Mouse (Mus musculus) neural tube, embryonic 14.5 days (tissue): Measurements from ENCODE around the gene Apln. TPM values are rescaled to one million over a fixed set of nuclear protein-coding genes. Genes with fewer than 3 reads are reported as not detected.

Experiments
- ATAC-seq: fragments of 200-750 bp; cut with Nextera tagmentation; 2 replicates; pipeline ENCODE4 v1.8.0; 2017; ENCODE audit warnings: low read depth, mild to moderate bottlenecking, moderate TSS enrichment, moderate library complexity
- H3K27ac ChIP-seq: fragments of 300-500 bp; sonication (generic); 2 replicates; pipeline ENCODE4 v1.5.1; 2014; ENCODE audit warnings: low read depth, mild to moderate bottlenecking, control low read depth, low read length, moderate library complexity, mixed read lengths
- H3K27me3 ChIP-seq: fragments of 300-500 bp; sonication (generic); 2 replicates; pipeline ENCODE4 v1.6.1; 2014; ENCODE audit warnings: low read length; ENCODE audit not compliant: control insufficient read depth, insufficient read depth
- H3K36me3 ChIP-seq: fragments of 300-500 bp; sonication (generic); 2 replicates; pipeline ENCODE4 v1.6.1; 2014; ENCODE audit warnings: low read length, mixed read lengths; ENCODE audit not compliant: control insufficient read depth, insufficient read depth
- H3K4me1 ChIP-seq: fragments of 300-500 bp; sonication (generic); 2 replicates; pipeline ENCODE4 v1.6.1; 2014; ENCODE audit warnings: low read length; ENCODE audit not compliant: control insufficient read depth, insufficient read depth
- H3K4me2 ChIP-seq: fragments of 300-500 bp; sonication (generic); 2 replicates; pipeline ENCODE4 v1.6.1; 2014; ENCODE audit warnings: mild to moderate bottlenecking, low read depth, low read length, control low read depth
- H3K4me3 ChIP-seq: fragments of 300-500 bp; sonication (generic); 2 replicates; pipeline ENCODE4 v1.5.1; 2014; ENCODE audit warnings: low read depth, low read length, control low read depth, mixed read lengths
- H3K9ac ChIP-seq: fragments of 300-500 bp; sonication (generic); replicated peaks from 2 replicates; pipeline ENCODE4 v1.6.1; 2014; ENCODE audit warnings: low read depth, mild to moderate bottlenecking, control low read depth, low read length, mixed read lengths
- H3K9me3 ChIP-seq: fragments of 300-500 bp; sonication (generic); 2 replicates; pipeline ENCODE4 v1.6.1; 2016; ENCODE audit warnings: low read length; ENCODE audit not compliant: control insufficient read depth
- WGBS: fragments of 180-500 bp; shearing (Covaris S2); extraction: QIAGEN DNeasy Blood & Tissue Kit; methylation state at CpG from one replicate; pipeline ENCODE4 v1.1.7; 2014; 5-methylcytosine and 5-hydroxymethylcytosine counted together
- polyA plus RNA-seq: library from polyadenylated mRNA; unstranded; fragments of >200 nt; fragmentation: Nextera tagmentation; extraction: Ambion mirVana; gene quantifications from 2 replicates; pipeline ENCODE4 v1.2.1, GENCODE M21; 2014

The Apln gene
- polyA plus RNA-seq, 1 experiment from 2014 or later = 0.98 TPM

GRCm38 (mm10) chrX:48062481-48062880 is 27.8 kb upstream of the Apln start:
- no peaks in the 10 kb centered on the region for H3K9me3 ChIP-seq
- no peaks in the 10 kb centered on the region for H3K27me3 ChIP-seq
- H3K9ac ChIP-seq = no peak overlapping the region
- H3K36me3 ChIP-seq = no peaks in the 10 kb centered on the region
- H3K27ac ChIP-seq = no peak overlapping the region
- no peak overlapping the region for H3K4me3 ChIP-seq
- H3K4me1 ChIP-seq = no peaks in the 10 kb centered on the region
- no peak overlapping the region for H3K4me2 ChIP-seq
- 66% methylated on average over 3 of the region's 4 CpGs for WGBS
- ATAC-seq = no peak

GRCm38 (mm10) chrX:48054186-48055015 is 19.7 kb upstream of the Apln start:
- Histone ChIP-seq H3K27ac (no peak overlapping the region), H3K4me3 (peak overlapping the region; percentile 10; the same call in 1 of the 2 replicates), H3K9ac (no peak overlapping the region), H3K4me2 (peak overlapping the region; percentile 38), H3K9me3 (no peaks in the 10 kb centered on the region), H3K36me3 (no peaks in the 10 kb centered on the region), H3K4me1 (no peaks in the 10 kb centered on the region), H3K27me3 (no peaks in the 10 kb centered on the region)
- WGBS = 34% methylated on average over 31 of the region's 31 CpGs
- peak; percentile 93 for ATAC-seq

- no peaks in the 10 kb centered on the region for H3K36me3 ChIP-seq
- WGBS = 49% methylated on average over 3 of the region's 3 CpGs
- peak overlapping the region; percentile 38 for H3K4me2 ChIP-seq
- no peaks in the 10 kb centered on the region for H3K9me3 ChIP-seq
- no peak for ATAC-seq
- no peak overlapping the region for H3K9ac ChIP-seq
- H3K27me3 ChIP-seq = no peaks in the 10 kb centered on the region
- H3K4me3 ChIP-seq = no peak overlapping the region
- no peaks in the 10 kb centered on the region for H3K4me1 ChIP-seq
- no peak overlapping the region for H3K27ac ChIP-seq
Measured at GRCm38 (mm10) chrX:48053743-48054142, 19.1 kb upstream of the Apln start.

GRCm38 (mm10) chrX:48046315-48046714 is 11.7 kb upstream of the Apln start:
- Histone ChIP-seq H3K9ac (no peak overlapping the region), H3K27me3 (no peaks in the 10 kb centered on the region), H3K27ac (no peak overlapping the region), H3K9me3 (no peaks in the 10 kb centered on the region), H3K36me3 (no peaks in the 10 kb centered on the region), H3K4me3 (no peak overlapping the region), H3K4me2 (no peak overlapping the region), H3K4me1 (no peaks in the 10 kb centered on the region)
- 82% methylated on average over 2 of the region's 2 CpGs for WGBS
- ATAC-seq = no peak

GRCm38 (mm10) chrX:48044261-48044660 is 9.6 kb upstream of the Apln start:
- no peaks in the 10 kb centered on the region for H3K27me3 ChIP-seq
- H3K9ac ChIP-seq = no peak overlapping the region
- H3K4me1 ChIP-seq = no peaks in the 10 kb centered on the region
- no peaks in the 10 kb centered on the region for H3K36me3 ChIP-seq
- WGBS = 88% methylated on average over 1 of the region's 1 CpGs
- no peaks in the 10 kb centered on the region for H3K9me3 ChIP-seq
- H3K27ac ChIP-seq = no peak overlapping the region
- H3K4me2 ChIP-seq = no peak overlapping the region
- H3K4me3 ChIP-seq = no peak overlapping the region
- ATAC-seq = no peak

- 78% methylated on average over 4 of the region's 4 CpGs for WGBS
- Histone ChIP-seq H3K36me3 (no peaks in the 10 kb centered on the region), H3K4me3 (no peak overlapping the region), H3K4me1 (no peaks in the 10 kb centered on the region), H3K27me3 (no peaks in the 10 kb centered on the region), H3K9me3 (no peaks in the 10 kb centered on the region), H3K27ac (no peak overlapping the region), H3K4me2 (no peak overlapping the region), H3K9ac (no peak overlapping the region)
- no peak for ATAC-seq
Measured at GRCm38 (mm10) chrX:48042748-48043147, 8.1 kb upstream of the Apln start.

- Histone ChIP-seq H3K27me3 (no peaks in the 10 kb centered on the region), H3K9ac (no peak overlapping the region), H3K4me1 (no peaks in the 10 kb centered on the region), H3K36me3 (no peaks in the 10 kb centered on the region), H3K4me2 (no peak overlapping the region), H3K27ac (no peak overlapping the region), H3K9me3 (no peaks in the 10 kb centered on the region), H3K4me3 (no peak overlapping the region)
- WGBS = 84% methylated on average over 3 of the region's 3 CpGs
- ATAC-seq = no peak
Measured at GRCm38 (mm10) chrX:48040379-48040778, 5.7 kb upstream of the Apln start.

- Histone ChIP-seq H3K9ac (no peak overlapping the region), H3K9me3 (no peaks in the 10 kb centered on the region), H3K4me1 (no peaks in the 10 kb centered on the region), H3K4me2 (peak overlapping the region; percentile 63), H3K4me3 (peak overlapping the region; percentile 34; the same call in 1 of the 2 replicates), H3K27me3 (0 out of 2 replicates have a peak, but pooled peaks cover 2% of the 10 kb centered on the region), H3K27ac (no peak overlapping the region), H3K36me3 (no peaks in the 10 kb centered on the region)
- whole genome bisulfite sequencing = 21% methylated on average over 11 of the region's 11 CpGs
- ATAC-seq = 0 out of 2 replicates have a peak, but pooled peaks have one; percentile 38
Measured at GRCm38 (mm10) chrX:48033766-48034143, 898 bp downstream of the Apln start.

GRCm38 (mm10) chrX:48033024-48033423 is 1.6 kb downstream of the Apln start:
- no peak for ATAC-seq
- Histone ChIP-seq H3K4me2 (no peak overlapping the region), H3K27me3 (0 out of 2 replicates have a peak, but pooled peaks cover 2% of the 10 kb centered on the region)

More at GRCm38 (mm10) chrX:48033024-48033423, 1.6 kb downstream of the Apln start:
- no peaks in the 10 kb centered on the region for H3K9me3 ChIP-seq
- H3K4me3 ChIP-seq = no peak overlapping the region
- H3K27ac ChIP-seq = no peak overlapping the region
- no peaks in the 10 kb centered on the region for H3K4me1 ChIP-seq
- WGBS = 46% methylated on average over 3 of the region's 3 CpGs
- no peaks in the 10 kb centered on the region for H3K36me3 ChIP-seq
- no peak overlapping the region for H3K9ac ChIP-seq
